Mouse (Mus musculus): ENCODE data around the gene Nos2.

DNA sequence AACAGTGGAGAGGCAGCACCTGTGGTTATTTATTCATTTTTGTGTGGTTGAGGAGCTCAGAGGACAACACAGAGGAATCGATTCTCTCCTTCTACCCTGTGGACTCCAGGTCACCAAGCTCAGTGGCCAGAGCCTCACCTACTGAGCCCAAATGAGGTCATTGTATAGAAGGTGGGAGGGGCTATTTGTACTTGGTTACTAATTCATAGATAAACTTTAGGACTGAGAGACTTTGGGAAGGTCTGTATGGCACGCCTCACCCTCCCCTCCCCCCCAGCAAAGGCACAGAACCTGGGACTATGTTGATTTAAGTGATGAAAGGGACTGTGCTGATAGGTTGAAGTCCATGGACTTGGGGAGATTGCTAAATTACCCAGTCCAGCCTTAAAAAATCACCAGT lies 61.5 kb downstream of the Nos2 start:
- TF ChIP-seq CTCF (IDR thresholded peaks at IDR 0.05; ENCODE audit: low read depth, low read length) (no peak), TAL1 (conservative IDR thresholded peaks at IDR 0.05; ENCODE audit: low read depth, low read length) (no peak)
